ENCODE assay signal across 10 mouse cellular contexts in genomic region chr19:47412566-47413248, GRCm38 (mm10). TPM values are rescaled to one million over a fixed set of nuclear protein-coding genes. Genes with fewer than 3 reads are reported as not detected.
DNase-seq lines count a peak whose midpoint lies in the region; ATAC-seq and TF ChIP-seq lines count a peak whose summit lies in the region.
"Had no signal": no experiment of that assay in that cellular context is flagged by ENCODE, and none has a peak within 500 bp of the region (broad histone marks: within the 10 kb centered on the region; RNA-seq: fewer than 3 reads in every experiment).

No protein-coding gene starts in this region.

- no peaks in the 10 kb centered on the region for H3K4me1 ChIP-seq in kidney, adult 2 months (ENCODE audit: control insufficient read depth, insufficient read depth, low read length)
- H3K4me1 ChIP-seq in kidney, embryonic 14.5 days (ENCODE audit: control insufficient read depth, insufficient read depth, low read length), result peaks cover 22% of the 10 kb centered on the region
- H3K4me1 ChIP-seq in E14TG2a.4 (replicated peaks; ENCODE audit: low read depth, low read length), result peaks cover 94% of the 10 kb centered on the region
- H3K4me1 ChIP-seq in intestine, embryonic 15.5 days (replicated peaks), result peaks cover 28% of the 10 kb centered on the region
- H3K4me1 ChIP-seq in midbrain, embryonic 15.5 days, result no peaks in the 10 kb centered on the region

- no peak overlapping the region for H3K4me2 ChIP-seq in kidney, embryonic 14.5 days (replicated peaks; ENCODE audit: low read depth, low read length)
- H3K4me2 ChIP-seq in intestine, embryonic 15.5 days (replicated peaks), result no peak overlapping the region
- H3K4me2 ChIP-seq in midbrain, embryonic 15.5 days, result no peak overlapping the region
- H3K4me2 ChIP-seq: lung, embryonic 15.5 days had no signal

- TF ChIP-seq POLR2A in kidney, adult 2 months (IDR thresholded peaks at IDR 0.05; ENCODE audit: low read depth, low read length), result no peak

- 71% methylated on average over 11 of the region's 11 CpGs for WGBS in kidney, adult 2 months
- 65% methylated on average over 11 of the region's 11 CpGs for WGBS in kidney, embryonic 14.5 days
- WGBS in intestine, embryonic 15.5 days, result 54% methylated on average over 11 of the region's 11 CpGs
- WGBS in midbrain, embryonic 15.5 days, result 82% methylated on average over 11 of the region's 11 CpGs

- no peaks in the 10 kb centered on the region for H3K9me3 ChIP-seq in kidney, embryonic 14.5 days (ENCODE audit: control insufficient read depth, low read length)
- no peaks in the 10 kb centered on the region for H3K9me3 ChIP-seq in E14TG2a.4 (ENCODE audit: low read length)
- no peaks in the 10 kb centered on the region for H3K9me3 ChIP-seq in intestine, embryonic 15.5 days
- H3K9me3 ChIP-seq in midbrain, embryonic 15.5 days, result no peaks in the 10 kb centered on the region
- H3K9me3 ChIP-seq: lung, embryonic 15.5 days had no signal

- TF ChIP-seq CTCF in kidney, adult 2 months (conservative IDR thresholded peaks at IDR 0.05; ENCODE audit: insufficient read depth, insufficient read length, low read depth, low read length), result 0 out of 2 replicates have a peak, but pooled peaks have one; percentile 8
- no peak for TF ChIP-seq CTCF in E14TG2a.4 (conservative IDR thresholded peaks at IDR 0.05; ENCODE audit: low read length)

- H3K9ac ChIP-seq in kidney, embryonic 14.5 days (ENCODE audit: low read depth, low read length), result no peak overlapping the region
- no peak overlapping the region for H3K9ac ChIP-seq in intestine, embryonic 15.5 days
- H3K9ac ChIP-seq in midbrain, embryonic 15.5 days, result no peak overlapping the region
- H3K9ac ChIP-seq: lung, embryonic 15.5 days had no signal

- no peaks in the 10 kb centered on the region for H3K27me3 ChIP-seq in kidney, adult 2 months (replicated peaks; ENCODE audit: control insufficient read depth, insufficient read depth, low read length)
- no peaks in the 10 kb centered on the region; the same call in 1 of the 2 replicates for H3K27me3 ChIP-seq in kidney, embryonic 14.5 days (ENCODE audit: control insufficient read depth, insufficient read depth, low read length)
- H3K27me3 ChIP-seq in E14TG2a.4 (ENCODE audit: insufficient read depth, low read length), result no peaks in the 10 kb centered on the region
- no peaks in the 10 kb centered on the region for H3K27me3 ChIP-seq in intestine, embryonic 15.5 days (replicated peaks)
- no peaks in the 10 kb centered on the region for H3K27me3 ChIP-seq in splenic B cell, adult 2 months (ENCODE audit: control insufficient read depth, insufficient read depth, low read length, poor library complexity, severe bottlenecking)
- H3K27me3 ChIP-seq in midbrain, embryonic 15.5 days (replicated peaks), result no peaks in the 10 kb centered on the region

- H3K4me3 ChIP-seq in kidney, adult 2 months (ENCODE audit: insufficient read depth, low read depth, low read length), result no peak overlapping the region
- H3K4me3 ChIP-seq in kidney, embryonic 14.5 days (ENCODE audit: low read length), result no peak overlapping the region
- H3K4me3 ChIP-seq in E14TG2a.4 (replicated peaks; ENCODE audit: low read length), result peak overlapping the region; percentile 54
- H3K4me3 ChIP-seq in intestine, embryonic 15.5 days (replicated peaks), result no peak overlapping the region
- no peak overlapping the region for H3K4me3 ChIP-seq in midbrain, embryonic 15.5 days
- H3K4me3 ChIP-seq: lung, embryonic 15.5 days had no signal

- no peak overlapping the region for H3K27ac ChIP-seq in kidney, adult 2 months (ENCODE audit: insufficient read depth, low read depth, low read length)
- no peak overlapping the region for H3K27ac ChIP-seq in kidney, embryonic 14.5 days (ENCODE audit: low read depth, low read length)
- peak overlapping the region; percentile 63 for H3K27ac ChIP-seq in intestine, embryonic 15.5 days
- H3K27ac ChIP-seq in midbrain, embryonic 15.5 days, result no peak overlapping the region
- H3K27ac ChIP-seq: lung, embryonic 15.5 days had no signal

- ATAC-seq in kidney, embryonic 14.5 days (ENCODE audit: low FRiP score, low TSS enrichment), result no peak
- peak; percentile 82 for ATAC-seq in intestine, embryonic 15.5 days
- ATAC-seq in midbrain, embryonic 15.5 days (replicated peaks), result no peak
- ATAC-seq: hindbrain, embryonic 16.5 days had no signal

- no peak for DNase-seq in kidney, adult 2 months
- DNase-seq in splenic B cell, adult 2 months (ENCODE audit: low read depth, low spot score), result peak; percentile 58
- no peak for DNase-seq in adrenal gland, postnatal 36 days
- no peak for DNase-seq in cerebellum, postnatal 4 days (ENCODE audit: low spot score in 2 of 2)

- H3K36me3 ChIP-seq in kidney, adult 2 months (ENCODE audit: control insufficient read depth, insufficient read depth, low read length), result no peaks in the 10 kb centered on the region
- H3K36me3 ChIP-seq in kidney, embryonic 14.5 days (ENCODE audit: control insufficient read depth, insufficient read depth, low read length), result no peaks in the 10 kb centered on the region
- peaks cover 9% of the 10 kb centered on the region for H3K36me3 ChIP-seq in E14TG2a.4 (ENCODE audit: insufficient read depth, low read length)
- no peaks in the 10 kb centered on the region for H3K36me3 ChIP-seq in intestine, embryonic 15.5 days
- H3K36me3 ChIP-seq in splenic B cell, adult 2 months (ENCODE audit: control insufficient read depth, insufficient read depth, low read length, poor library complexity, severe bottlenecking), result no peaks in the 10 kb centered on the region; the same call in 1 of the 2 replicates
- no peaks in the 10 kb centered on the region for H3K36me3 ChIP-seq in midbrain, embryonic 15.5 days (replicated peaks)
- H3K36me3 ChIP-seq: lung, embryonic 15.5 days had no signal

RNA-seq across cellular contexts. Expression of gene Sh3pxd2a, which starts 51.5 kb away (rescaled TPM):
- 14.9 and 15.5 TPM in 2 replicates for polyA plus RNA-seq in kidney, adult 2 months (2012; rRNA removed)
- polyA plus RNA-seq in kidney, embryonic 14.5 days (2014; fragmentation: Nextera tagmentation; extraction: Ambion mirVana), result 8.7 and 9.6 TPM in 2 replicates
- polyA plus RNA-seq in intestine, embryonic 15.5 days (2015; fragmentation: Nextera tagmentation; extraction: Ambion mirVana), result 4.8 and 5.0 TPM in 2 replicates
- 10 to 100 TPM; 46.5 to 65.9 TPM for total RNA-seq in adrenal gland, postnatal 36 days (2021)
- polyA plus RNA-seq in midbrain, embryonic 15.5 days (2015; fragmentation: Nextera tagmentation; extraction: Ambion mirVana), result 2.3 TPM in 2 replicates
